Mouse (Mus musculus): Measurements from ENCODE around the gene Sertad2.

DNA sequence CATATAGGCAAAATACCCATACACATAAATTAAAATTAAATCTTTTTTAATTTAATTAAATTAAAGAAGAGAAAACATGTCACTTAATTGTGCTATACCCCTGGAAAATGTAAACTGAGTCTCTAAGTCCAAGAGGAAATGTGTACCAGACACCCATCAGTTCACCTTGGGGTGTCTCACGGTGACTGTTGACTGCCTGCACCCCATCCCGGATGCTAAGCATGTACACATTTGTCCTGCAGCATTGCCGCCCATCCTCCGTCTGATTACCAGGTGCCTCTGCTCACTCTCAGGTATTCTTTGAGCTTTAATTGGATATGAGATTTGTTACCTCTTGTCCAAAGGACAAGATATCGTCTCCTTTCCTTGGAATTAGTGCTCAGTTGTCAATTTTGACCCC is 99.3 kb downstream of the Sertad2 start:
- TF ChIP-seq CTCF (IDR thresholded peaks at IDR 0.05; ENCODE audit: extremely low read depth, insufficient read depth, low read length), result no peak
- TF ChIP-seq POLR2A (IDR thresholded peaks at IDR 0.05; ENCODE audit: extremely low read depth, insufficient read depth, low read length), result no peak
